Mouse (Mus musculus) stomach, postnatal 0 days (tissue): ENCODE results near the gene Ccdc73.

ENCODE experiments used
- CTCF ChIP-seq: IDR thresholded peaks from 2 replicates; pipeline ENCODE4 v1.5.1; 2016; ENCODE audit warnings: antibody characterized with exemption, low read depth, mild to moderate bottlenecking, moderate library complexity
- EP300 ChIP-seq: optimal IDR thresholded peaks from 2 replicates; pipeline ENCODE3; 2016; ENCODE audit warnings: antibody characterized with exemption

- TF ChIP-seq CTCF, result no peak
- TF ChIP-seq EP300, result no peak
Measured at GRCm38 (mm10) chr2:105017802-105018201, 150.2 kb downstream of the Ccdc73 start.
